Mouse (Mus musculus): Measurements from ENCODE around the gene Jak3.

GRCm38 (mm10) chr8:71709800-71710446 is 33.8 kb downstream of the Jak3 start:
- TF ChIP-seq TCF3 (IDR thresholded peaks at IDR 0.05; ENCODE audit: insufficient read length, low read depth) (no peak), MYOD1 (IDR thresholded peaks at IDR 0.05; ENCODE audit: control insufficient read depth in 1 of 3, insufficient read length in 2 of 3, low read depth in 2 of 3) (no peak), TCF12 (IDR thresholded peaks at IDR 0.05; ENCODE audit: insufficient read depth, poor library complexity, severe bottlenecking) (no peak), MAX (IDR thresholded peaks at IDR 0.05; ENCODE audit: low read depth) (no peak), CEBPB (IDR thresholded peaks at IDR 0.05; ENCODE audit: insufficient read depth, poor library complexity, severe bottlenecking) (no peak), POLR2AphosphoS2 (IDR thresholded peaks at IDR 0.05; ENCODE audit: insufficient read length, low read depth) (no peak), POLR2A (IDR thresholded peaks at IDR 0.05; ENCODE audit: insufficient read length, low read depth) (no peak), USF1 (IDR thresholded peaks at IDR 0.05; ENCODE audit: low read depth) (no peak), E2F4 (IDR thresholded peaks at IDR 0.05; ENCODE audit: insufficient read depth) (no peak), MYOG (IDR thresholded peaks at IDR 0.05; ENCODE audit: control insufficient read depth in 1 of 3, insufficient read depth in 1 of 3, insufficient read length in 2 of 3, low read depth in 2 of 3) (no peak), REST (IDR thresholded peaks at IDR 0.05; ENCODE audit: insufficient read depth, insufficient read length) (no peak), SRF (IDR thresholded peaks at IDR 0.05; ENCODE audit: control insufficient read depth, insufficient read length, low read depth) (no peak)

All from myocyte (in vitro differentiated cells).